Mouse (Mus musculus): ENCODE results near the gene Tesk1. TPM values are rescaled to one million over a fixed set of nuclear protein-coding genes. Genes with fewer than 3 reads are reported as not detected.

The Tesk1 gene
- polyA plus RNA-seq, 1 experiment from 2014 or later = 5.0 TPM

GRCm38 (mm10) chr4:43400976-43401375 lies 40.8 kb upstream of the Tesk1 start:
- H3K4me2 ChIP-seq = 0 out of 2 replicates have a peak overlapping the region, but pooled peaks have one; percentile 16
- no peaks in the 10 kb centered on the region for H3K36me3 ChIP-seq (ENCODE audit: control insufficient read depth, insufficient read depth, low read length)
- H3K4me1 ChIP-seq (ENCODE audit: control insufficient read depth, insufficient read depth, low read length) = peaks cover 48% of the 10 kb centered on the region
- 29% methylated on average over 10 of the region's 10 CpGs for WGBS (ENCODE audit: insufficient replicate concordance)
- 0 out of 2 replicates have a peak overlapping the region, but pooled peaks have one; percentile 11 for H3K27ac ChIP-seq (ENCODE audit: low read depth, low read length)
- H3K9ac ChIP-seq (ENCODE audit: low read depth, low read length) = no peak overlapping the region
- no peak overlapping the region for H3K4me3 ChIP-seq (ENCODE audit: low read depth, low read length)
- ATAC-seq (replicated peaks; ENCODE audit: insufficient number of reproducible peaks, low FRiP score, low TSS enrichment) = 0 out of 2 replicates have a peak, but pooled peaks have one; percentile 16
- H3K27me3 ChIP-seq (ENCODE audit: control insufficient read depth, insufficient read depth, low read length) = no peaks in the 10 kb centered on the region
- H3K9me3 ChIP-seq (replicated peaks; ENCODE audit: control insufficient read depth, low read length) = no peaks in the 10 kb centered on the region

- WGBS (ENCODE audit: insufficient replicate concordance) = 83% methylated on average over 10 of the region's 10 CpGs
- Histone ChIP-seq H3K4me1 (ENCODE audit: control insufficient read depth, insufficient read depth, low read length) (peaks cover 48% of the 10 kb centered on the region), H3K36me3 (ENCODE audit: control insufficient read depth, insufficient read depth, low read length) (no peaks in the 10 kb centered on the region), H3K9ac (ENCODE audit: low read depth, low read length) (no peak overlapping the region), H3K27ac (ENCODE audit: low read depth, low read length) (no peak overlapping the region), H3K4me3 (ENCODE audit: low read depth, low read length) (no peak overlapping the region), H3K4me2 (0 out of 2 replicates have a peak overlapping the region, but pooled peaks have one; percentile 16), H3K9me3 (replicated peaks; ENCODE audit: control insufficient read depth, low read length) (no peaks in the 10 kb centered on the region), H3K27me3 (ENCODE audit: control insufficient read depth, insufficient read depth, low read length) (no peaks in the 10 kb centered on the region)
- ATAC-seq (replicated peaks; ENCODE audit: insufficient number of reproducible peaks, low FRiP score, low TSS enrichment) = no peak
Observed at GRCm38 (mm10) chr4:43401486-43401885, 40.3 kb upstream of the Tesk1 start.

GRCm38 (mm10) chr4:43402212-43402611 lies 39.5 kb upstream of the Tesk1 start:
- H3K36me3 ChIP-seq (ENCODE audit: control insufficient read depth, insufficient read depth, low read length) = no peaks in the 10 kb centered on the region
- H3K9ac ChIP-seq (ENCODE audit: low read depth, low read length) = no peak overlapping the region
- H3K4me2 ChIP-seq = no peak overlapping the region; the same call in 1 of the 2 replicates
- no peak for ATAC-seq (replicated peaks; ENCODE audit: insufficient number of reproducible peaks, low FRiP score, low TSS enrichment)
- H3K4me1 ChIP-seq (ENCODE audit: control insufficient read depth, insufficient read depth, low read length) = peaks cover 51% of the 10 kb centered on the region
- H3K9me3 ChIP-seq (replicated peaks; ENCODE audit: control insufficient read depth, low read length) = no peaks in the 10 kb centered on the region
- H3K27ac ChIP-seq (ENCODE audit: low read depth, low read length) = no peak overlapping the region
- H3K4me3 ChIP-seq (ENCODE audit: low read depth, low read length) = no peak overlapping the region
- H3K27me3 ChIP-seq (ENCODE audit: control insufficient read depth, insufficient read depth, low read length) = no peaks in the 10 kb centered on the region
- 68% methylated on average over 9 of the region's 9 CpGs for WGBS (ENCODE audit: insufficient replicate concordance)

GRCm38 (mm10) chr4:43404697-43405096 lies 37.0 kb upstream of the Tesk1 start:
- Histone ChIP-seq H3K27ac (ENCODE audit: low read depth, low read length) (no peak overlapping the region), H3K9me3 (replicated peaks; ENCODE audit: control insufficient read depth, low read length) (no peaks in the 10 kb centered on the region), H3K27me3 (ENCODE audit: control insufficient read depth, insufficient read depth, low read length) (no peaks in the 10 kb centered on the region), H3K36me3 (ENCODE audit: control insufficient read depth, insufficient read depth, low read length) (no peaks in the 10 kb centered on the region), H3K9ac (ENCODE audit: low read depth, low read length) (no peak overlapping the region), H3K4me3 (ENCODE audit: low read depth, low read length) (no peak overlapping the region), H3K4me1 (ENCODE audit: control insufficient read depth, insufficient read depth, low read length) (peaks cover 37% of the 10 kb centered on the region), H3K4me2 (no peak overlapping the region)
- WGBS (ENCODE audit: insufficient replicate concordance) = 86% methylated on average over 10 of the region's 10 CpGs
- no peak for ATAC-seq (replicated peaks; ENCODE audit: insufficient number of reproducible peaks, low FRiP score, low TSS enrichment)

GRCm38 (mm10) chr4:43406162-43406971 lies 35.4 kb upstream of the Tesk1 start:
- peak overlapping the region; percentile 75 for H3K9ac ChIP-seq (ENCODE audit: low read depth, low read length)
- 1% methylated on average over 28 of the region's 28 CpGs for WGBS (ENCODE audit: insufficient replicate concordance)
- peak; percentile 86 for ATAC-seq (replicated peaks; ENCODE audit: insufficient number of reproducible peaks, low FRiP score, low TSS enrichment)
- H3K27ac ChIP-seq (ENCODE audit: low read depth, low read length) = peak overlapping the region; percentile 79
- H3K36me3 ChIP-seq (ENCODE audit: control insufficient read depth, insufficient read depth, low read length) = no peaks in the 10 kb centered on the region
- no peaks in the 10 kb centered on the region for H3K27me3 ChIP-seq (ENCODE audit: control insufficient read depth, insufficient read depth, low read length)
- peak overlapping the region; percentile 82 for H3K4me2 ChIP-seq
- H3K9me3 ChIP-seq (replicated peaks; ENCODE audit: control insufficient read depth, low read length) = no peaks in the 10 kb centered on the region
- peak overlapping the region; percentile 53 for H3K4me3 ChIP-seq (ENCODE audit: low read depth, low read length)
- H3K4me1 ChIP-seq (ENCODE audit: control insufficient read depth, insufficient read depth, low read length) = peaks cover 21% of the 10 kb centered on the region

- Histone ChIP-seq H3K4me2 (peak overlapping the region; percentile 82), H3K36me3 (ENCODE audit: control insufficient read depth, insufficient read depth, low read length) (no peaks in the 10 kb centered on the region), H3K4me3 (ENCODE audit: low read depth, low read length) (peak overlapping the region; percentile 53), H3K9me3 (replicated peaks; ENCODE audit: control insufficient read depth, low read length) (no peaks in the 10 kb centered on the region), H3K4me1 (ENCODE audit: control insufficient read depth, insufficient read depth, low read length) (peaks cover 14% of the 10 kb centered on the region), H3K9ac (ENCODE audit: low read depth, low read length) (peak overlapping the region; percentile 75), H3K27ac (ENCODE audit: low read depth, low read length) (peak overlapping the region; percentile 79), H3K27me3 (ENCODE audit: control insufficient read depth, insufficient read depth, low read length) (no peaks in the 10 kb centered on the region)
- 62% methylated on average over 12 of the region's 12 CpGs for WGBS (ENCODE audit: insufficient replicate concordance)
- no peak for ATAC-seq (replicated peaks; ENCODE audit: insufficient number of reproducible peaks, low FRiP score, low TSS enrichment)
Observed at GRCm38 (mm10) chr4:43407071-43407920, 34.4 kb upstream of the Tesk1 start.

- H3K27ac ChIP-seq (ENCODE audit: low read depth, low read length) = no peak overlapping the region
- no peak overlapping the region for H3K4me3 ChIP-seq (ENCODE audit: low read depth, low read length)
- no peak for ATAC-seq (replicated peaks; ENCODE audit: insufficient number of reproducible peaks, low FRiP score, low TSS enrichment)
- H3K9me3 ChIP-seq (replicated peaks; ENCODE audit: control insufficient read depth, low read length) = no peaks in the 10 kb centered on the region
- H3K36me3 ChIP-seq (ENCODE audit: control insufficient read depth, insufficient read depth, low read length) = peaks cover 13% of the 10 kb centered on the region
- H3K27me3 ChIP-seq (ENCODE audit: control insufficient read depth, insufficient read depth, low read length) = no peaks in the 10 kb centered on the region
- 81% methylated on average over 14 of the region's 14 CpGs for WGBS (ENCODE audit: insufficient replicate concordance)
- no peak overlapping the region for H3K9ac ChIP-seq (ENCODE audit: low read depth, low read length)
- H3K4me1 ChIP-seq (ENCODE audit: control insufficient read depth, insufficient read depth, low read length) = peaks cover 15% of the 10 kb centered on the region
- no peak overlapping the region for H3K4me2 ChIP-seq
Observed at GRCm38 (mm10) chr4:43414761-43415160, 27.0 kb upstream of the Tesk1 start.

- Histone ChIP-seq H3K27ac (ENCODE audit: low read depth, low read length) (no peak overlapping the region), H3K4me1 (ENCODE audit: control insufficient read depth, insufficient read depth, low read length) (peaks cover 15% of the 10 kb centered on the region), H3K27me3 (ENCODE audit: control insufficient read depth, insufficient read depth, low read length) (no peaks in the 10 kb centered on the region), H3K4me3 (ENCODE audit: low read depth, low read length) (no peak overlapping the region), H3K9ac (ENCODE audit: low read depth, low read length) (no peak overlapping the region), H3K36me3 (ENCODE audit: control insufficient read depth, insufficient read depth, low read length) (peaks cover 13% of the 10 kb centered on the region), H3K4me2 (no peak overlapping the region), H3K9me3 (replicated peaks; ENCODE audit: control insufficient read depth, low read length) (no peaks in the 10 kb centered on the region)
- WGBS (ENCODE audit: insufficient replicate concordance) = 78% methylated on average over 29 of the region's 29 CpGs
- ATAC-seq (replicated peaks; ENCODE audit: insufficient number of reproducible peaks, low FRiP score, low TSS enrichment) = no peak
Observed at GRCm38 (mm10) chr4:43415221-43416070, 26.3 kb upstream of the Tesk1 start.

Measured in heart, embryonic 11.5 days (tissue).